Mouse (Mus musculus): ENCODE results near the gene Ankmy1. TPM values are rescaled to one million over a fixed set of nuclear protein-coding genes. Genes with fewer than 3 reads are reported as not detected.

The Ankmy1 gene
- polyA plus RNA-seq, 1 experiment from 2014 or later: 2.4 TPM

DNA sequence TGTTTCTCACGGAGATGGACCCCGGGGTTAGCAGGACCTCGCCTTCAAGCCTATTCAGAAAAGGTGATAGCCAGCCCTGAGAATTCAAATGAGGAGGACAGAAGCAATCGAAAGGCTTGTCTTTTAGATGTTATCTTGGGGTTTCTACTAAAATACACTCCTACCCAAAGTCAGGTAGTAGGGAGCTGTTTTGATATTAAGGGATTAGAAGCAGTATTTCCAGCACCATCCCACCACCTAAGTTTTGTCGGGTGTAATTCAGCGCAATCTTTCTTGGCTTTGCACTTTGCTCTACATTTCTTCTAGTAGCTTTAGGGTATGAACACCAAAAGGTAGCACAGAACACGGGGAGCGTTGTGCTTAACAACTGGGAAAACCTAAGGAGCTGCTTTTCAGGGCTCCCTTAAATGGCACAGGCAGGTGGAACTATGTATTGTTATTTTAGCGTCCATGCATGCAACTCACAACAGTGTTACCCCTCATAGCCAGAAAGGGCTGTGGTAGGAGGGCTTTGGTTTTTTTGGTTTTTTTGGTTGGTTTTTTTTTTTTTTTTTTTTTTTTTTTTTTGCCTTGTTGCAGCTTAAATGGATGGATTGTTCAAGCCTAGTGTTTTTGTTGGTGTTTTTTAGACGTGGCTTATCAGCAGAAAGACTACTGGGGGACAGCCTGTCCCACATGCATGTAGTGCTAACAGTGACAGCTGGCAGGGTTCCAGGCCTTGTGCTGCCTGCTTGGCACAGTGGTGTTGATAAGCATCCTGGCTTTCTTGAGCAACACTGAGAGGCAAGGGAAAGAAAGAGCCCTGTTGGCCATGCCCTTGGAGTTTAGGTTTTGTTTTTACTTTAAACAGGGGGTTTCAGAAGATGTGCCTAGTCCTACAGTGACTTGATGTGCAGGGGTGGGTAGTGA, 32.6 kb upstream of the Ankmy1 start:
- H3K27ac ChIP-seq (ENCODE audit: low read depth, low read length): peak overlapping the region; percentile 95
- no peaks in the 10 kb centered on the region for H3K27me3 ChIP-seq (replicated peaks; ENCODE audit: control insufficient read depth, insufficient read depth, low read length)
- no peaks in the 10 kb centered on the region for H3K9me3 ChIP-seq (replicated peaks; ENCODE audit: control insufficient read depth, low read length)
- DNase-seq (ENCODE audit: low spot score) (peak; percentile 81), ATAC-seq (no peak)
- H3K9ac ChIP-seq (ENCODE audit: low read length): peak overlapping the region; percentile 85
- peak overlapping the region; percentile 90 for H3K4me2 ChIP-seq (ENCODE audit: low read length)
- H3K4me1 ChIP-seq (ENCODE audit: control insufficient read depth, insufficient read depth, low read length): peaks cover 22% of the 10 kb centered on the region
- H3K36me3 ChIP-seq (ENCODE audit: control insufficient read depth, insufficient read depth, low read length): peaks cover 27% of the 10 kb centered on the region
- peak overlapping the region; percentile 77 for H3K4me3 ChIP-seq (ENCODE audit: low read depth, low read length)
- WGBS: 13% methylated on average over 10 of the region's 10 CpGs

DNA sequence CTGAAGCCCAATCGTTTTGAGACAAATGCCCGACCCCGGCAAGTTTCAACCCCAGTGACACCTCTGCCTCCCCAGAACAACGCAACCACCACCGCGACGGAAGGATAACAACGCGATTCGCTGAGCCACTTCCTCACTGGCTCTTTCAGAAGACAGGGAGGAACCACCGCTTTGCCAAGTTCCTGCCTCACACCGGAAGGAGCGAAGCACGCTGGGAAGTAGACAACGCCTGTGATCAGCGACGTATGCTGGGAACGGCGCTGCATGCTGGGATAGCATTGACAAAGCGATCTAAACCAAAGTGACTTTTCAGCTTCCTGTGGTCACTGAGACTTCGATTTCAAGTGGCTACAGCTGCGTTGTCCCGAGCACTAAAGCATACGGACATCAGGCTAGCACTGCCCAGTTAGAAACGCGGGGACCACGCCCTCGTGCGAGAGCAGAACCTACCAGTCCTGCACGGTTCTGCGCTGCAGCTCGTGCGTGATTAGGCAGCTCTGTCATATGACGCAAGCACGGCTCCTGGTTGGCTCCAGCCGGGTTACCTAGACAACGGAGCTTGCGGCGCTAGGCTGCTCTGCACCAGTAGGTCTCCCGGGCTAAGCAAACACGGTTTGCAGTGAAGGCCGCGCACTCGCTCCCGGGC, 31.6 kb upstream of the Ankmy1 start, which contains the start of gene Capn10:
Capn10 (plus strand) TSS at position 195 of the 646 bp plus-strand sequence.
- ATAC-seq (peak; percentile 100), DNase-seq (ENCODE audit: low spot score) (peak; percentile 99)
- Histone ChIP-seq H3K27me3 (replicated peaks; ENCODE audit: control insufficient read depth, insufficient read depth, low read length) (no peaks in the 10 kb centered on the region), H3K4me3 (ENCODE audit: low read depth, low read length) (peak within 1 kb of the TSS; percentile 77), H3K9me3 (replicated peaks; ENCODE audit: control insufficient read depth, low read length) (no peaks in the 10 kb centered on the region), H3K27ac (ENCODE audit: low read depth, low read length) (peak within 1 kb of the TSS; percentile 95), H3K4me1 (ENCODE audit: control insufficient read depth, insufficient read depth, low read length) (peaks cover 22% of the 10 kb centered on the region), H3K9ac (ENCODE audit: low read length) (peak within 1 kb of the TSS; percentile 85), H3K36me3 (ENCODE audit: control insufficient read depth, insufficient read depth, low read length) (peaks cover 16% of the 10 kb centered on the region), H3K4me2 (ENCODE audit: low read length) (peak within 1 kb of the TSS; percentile 90)
- under 1% methylated on average over 45 of the region's 45 CpGs for WGBS

DNA sequence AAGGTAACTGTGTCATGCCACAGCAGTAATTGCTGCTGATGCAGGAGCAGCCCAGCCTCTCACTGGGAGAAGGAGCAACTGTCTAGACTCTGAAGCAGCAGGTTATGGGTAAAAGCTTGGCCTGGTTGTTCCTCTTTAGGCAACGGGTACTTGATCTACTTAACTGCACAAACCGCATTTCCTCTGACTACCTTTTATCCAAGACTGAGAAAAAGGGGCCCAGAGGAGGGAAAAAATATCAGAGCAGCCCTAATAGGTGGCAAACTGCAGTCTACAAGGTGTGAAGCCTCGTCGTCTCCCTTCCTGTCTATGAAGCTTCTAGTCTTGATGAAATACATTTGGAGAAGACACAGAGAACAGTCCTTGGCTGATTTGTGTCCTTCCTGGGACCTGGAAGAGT, 30.9 kb upstream of the Ankmy1 start:
- no peaks in the 10 kb centered on the region for H3K9me3 ChIP-seq (replicated peaks; ENCODE audit: control insufficient read depth, low read length)
- H3K27ac ChIP-seq (ENCODE audit: low read depth, low read length): peak overlapping the region; percentile 95
- H3K9ac ChIP-seq (ENCODE audit: low read length): peak overlapping the region; percentile 85
- H3K27me3 ChIP-seq (replicated peaks; ENCODE audit: control insufficient read depth, insufficient read depth, low read length): no peaks in the 10 kb centered on the region
- H3K4me3 ChIP-seq (ENCODE audit: low read depth, low read length): peak overlapping the region; percentile 77
- peaks cover 10% of the 10 kb centered on the region; the same call in 1 of the 2 replicates for H3K36me3 ChIP-seq (ENCODE audit: control insufficient read depth, insufficient read depth, low read length)
- peak overlapping the region; percentile 90 for H3K4me2 ChIP-seq (ENCODE audit: low read length)
- DNase-seq (ENCODE audit: low spot score) (peak; percentile 10), ATAC-seq (no peak)
- 73% methylated on average over 4 of the region's 4 CpGs for WGBS
- peaks cover 22% of the 10 kb centered on the region for H3K4me1 ChIP-seq (ENCODE audit: control insufficient read depth, insufficient read depth, low read length)

DNA sequence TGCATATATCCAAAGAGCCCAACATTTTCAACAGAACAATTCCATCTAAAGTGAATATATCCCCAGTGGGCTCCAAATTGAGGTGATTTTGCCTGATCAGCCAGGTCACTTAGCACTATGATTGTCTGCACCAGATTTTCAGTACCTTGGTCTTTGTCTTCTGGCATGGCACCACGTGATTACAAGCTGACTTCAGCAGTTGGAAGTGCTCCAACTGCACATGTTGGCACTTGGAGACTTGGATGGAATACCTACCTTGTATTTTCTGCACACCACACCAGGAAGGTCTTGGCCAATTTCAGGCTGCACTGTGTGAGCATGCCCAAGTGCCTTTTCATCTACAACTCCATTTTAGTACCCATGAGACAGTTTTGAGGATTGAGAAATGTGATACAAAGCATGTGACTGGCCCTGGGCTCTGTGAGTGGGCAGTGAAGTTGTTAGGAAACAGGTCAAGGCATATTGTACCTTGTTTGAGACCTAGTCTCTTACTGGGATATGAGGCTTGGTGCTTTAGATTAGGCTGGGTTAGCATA, 27.5 kb upstream of the Ankmy1 start:
- no peak overlapping the region for H3K9ac ChIP-seq (ENCODE audit: low read length)
- peaks cover 7% of the 10 kb centered on the region for H3K4me1 ChIP-seq (ENCODE audit: control insufficient read depth, insufficient read depth, low read length)
- DNase-seq (ENCODE audit: low spot score): no peak
- no peak overlapping the region for H3K4me3 ChIP-seq (ENCODE audit: low read depth, low read length)
- ATAC-seq: no peak
- H3K27ac ChIP-seq (ENCODE audit: low read depth, low read length): no peak overlapping the region
- no peaks in the 10 kb centered on the region for H3K27me3 ChIP-seq (replicated peaks; ENCODE audit: control insufficient read depth, insufficient read depth, low read length)
- WGBS: 19% methylated on average over 1 of the region's 1 CpGs
- H3K9me3 ChIP-seq (replicated peaks; ENCODE audit: control insufficient read depth, low read length): no peaks in the 10 kb centered on the region
- H3K36me3 ChIP-seq (ENCODE audit: control insufficient read depth, insufficient read depth, low read length): no peaks in the 10 kb centered on the region
- H3K4me2 ChIP-seq (ENCODE audit: low read length): no peak overlapping the region

DNA sequence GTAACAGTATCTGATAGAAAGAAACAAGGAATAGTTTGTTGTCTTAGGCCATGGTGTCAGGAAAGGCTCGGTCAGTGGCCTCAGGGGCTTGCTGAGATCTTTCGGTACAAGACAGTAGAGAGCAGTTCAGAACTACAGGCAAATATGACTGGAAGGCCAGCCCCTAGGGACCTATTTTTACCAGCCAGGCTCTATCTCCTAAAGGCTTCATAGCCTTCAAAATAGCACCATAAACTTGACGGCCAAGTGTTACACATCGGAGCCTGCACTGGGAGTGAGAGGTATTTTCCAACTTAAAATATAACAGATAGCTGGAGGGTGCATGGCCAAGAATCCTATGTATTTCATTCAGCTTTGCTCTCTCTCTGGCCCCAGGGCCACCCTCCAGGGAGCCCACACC, 18.8 kb upstream of the Ankmy1 start:
- Histone ChIP-seq H3K4me1 (ENCODE audit: control insufficient read depth, insufficient read depth, low read length) (no peaks in the 10 kb centered on the region), H3K4me3 (ENCODE audit: low read depth, low read length) (no peak overlapping the region), H3K9me3 (replicated peaks; ENCODE audit: control insufficient read depth, low read length) (no peaks in the 10 kb centered on the region), H3K27ac (ENCODE audit: low read depth, low read length) (no peak overlapping the region), H3K9ac (ENCODE audit: low read length) (no peak overlapping the region), H3K36me3 (ENCODE audit: control insufficient read depth, insufficient read depth, low read length) (peaks cover 48% of the 10 kb centered on the region), H3K27me3 (replicated peaks; ENCODE audit: control insufficient read depth, insufficient read depth, low read length) (no peaks in the 10 kb centered on the region), H3K4me2 (ENCODE audit: low read length) (no peak overlapping the region)
- 96% methylated on average over 4 of the region's 4 CpGs for WGBS
- DNase-seq (ENCODE audit: low spot score) (no peak), ATAC-seq (no peak)

DNA sequence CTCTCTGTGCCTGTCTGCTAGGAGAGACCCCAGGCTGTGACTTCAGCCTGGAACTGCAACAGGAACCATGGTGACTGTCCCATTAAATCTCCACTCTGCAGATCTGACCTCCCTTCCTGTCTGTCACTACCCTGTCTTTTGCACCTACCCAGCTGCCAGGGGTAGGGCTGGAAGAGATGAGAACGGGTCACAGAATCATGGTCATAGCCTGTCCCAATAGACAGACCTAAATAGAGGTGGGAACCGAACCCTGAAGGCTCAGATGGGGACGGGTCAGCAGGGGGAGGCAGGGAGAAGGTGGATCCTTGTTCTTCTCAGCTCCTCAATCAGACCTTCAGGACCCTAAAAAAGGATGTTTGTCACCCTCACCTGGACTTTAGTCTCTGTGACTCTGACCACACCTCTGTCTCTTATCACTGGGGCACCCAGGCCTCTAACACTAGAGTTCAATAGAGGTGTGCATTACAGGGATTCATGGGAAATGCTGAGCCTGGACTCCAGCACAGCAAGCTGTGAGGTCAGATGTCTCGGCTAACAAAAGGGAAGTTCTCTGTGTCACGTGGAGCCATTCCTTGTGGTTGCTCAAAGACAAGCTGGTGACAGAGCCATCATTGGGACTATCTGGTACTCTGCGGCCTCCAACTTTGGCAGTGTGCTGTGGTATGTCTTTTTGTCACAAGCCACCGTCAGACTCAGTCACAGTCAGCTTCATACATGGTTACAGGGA, 17.9 kb upstream of the Ankmy1 start:
- Histone ChIP-seq H3K27me3 (replicated peaks; ENCODE audit: control insufficient read depth, insufficient read depth, low read length) (no peaks in the 10 kb centered on the region), H3K27ac (ENCODE audit: low read depth, low read length) (no peak overlapping the region), H3K4me1 (ENCODE audit: control insufficient read depth, insufficient read depth, low read length) (no peaks in the 10 kb centered on the region), H3K36me3 (ENCODE audit: control insufficient read depth, insufficient read depth, low read length) (peaks cover 56% of the 10 kb centered on the region), H3K9me3 (replicated peaks; ENCODE audit: control insufficient read depth, low read length) (no peaks in the 10 kb centered on the region), H3K4me3 (ENCODE audit: low read depth, low read length) (no peak overlapping the region), H3K4me2 (ENCODE audit: low read length) (no peak overlapping the region), H3K9ac (ENCODE audit: low read length) (no peak overlapping the region)
- ATAC-seq (no peak), DNase-seq (ENCODE audit: low spot score) (no peak)
- WGBS: 89% methylated on average over 7 of the region's 7 CpGs

DNA sequence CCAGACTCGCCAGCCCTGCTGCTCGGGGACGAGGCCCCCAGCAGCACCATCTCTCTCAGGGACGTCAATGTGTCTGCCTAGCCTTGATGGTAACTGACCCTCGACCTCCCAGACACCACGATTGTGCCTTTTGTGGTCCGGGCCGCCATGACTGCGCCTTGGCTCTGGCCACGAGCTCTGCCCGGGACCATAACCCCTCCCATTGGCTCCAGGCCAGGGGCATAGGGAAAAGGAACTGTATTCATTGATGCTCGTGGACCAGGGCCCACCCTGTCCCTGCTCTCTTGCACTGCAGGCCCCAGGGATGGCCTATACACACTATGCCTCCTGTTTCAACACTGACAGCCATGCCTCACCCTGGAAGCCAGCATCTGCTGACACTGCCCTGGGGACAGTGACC, 17.1 kb upstream of the Ankmy1 start:
- no peak for DNase-seq (ENCODE audit: low spot score)
- Histone ChIP-seq H3K27ac (ENCODE audit: low read depth, low read length) (no peak overlapping the region), H3K36me3 (ENCODE audit: control insufficient read depth, insufficient read depth, low read length) (peaks cover 65% of the 10 kb centered on the region), H3K4me2 (ENCODE audit: low read length) (no peak overlapping the region), H3K4me1 (ENCODE audit: control insufficient read depth, insufficient read depth, low read length) (no peaks in the 10 kb centered on the region), H3K4me3 (ENCODE audit: low read depth, low read length) (no peak overlapping the region), H3K9ac (ENCODE audit: low read length) (no peak overlapping the region), H3K27me3 (replicated peaks; ENCODE audit: control insufficient read depth, insufficient read depth, low read length) (no peaks in the 10 kb centered on the region), H3K9me3 (replicated peaks; ENCODE audit: control insufficient read depth, low read length) (no peaks in the 10 kb centered on the region)
- ATAC-seq: no peak
- 74% methylated on average over 12 of the region's 12 CpGs for WGBS

DNA sequence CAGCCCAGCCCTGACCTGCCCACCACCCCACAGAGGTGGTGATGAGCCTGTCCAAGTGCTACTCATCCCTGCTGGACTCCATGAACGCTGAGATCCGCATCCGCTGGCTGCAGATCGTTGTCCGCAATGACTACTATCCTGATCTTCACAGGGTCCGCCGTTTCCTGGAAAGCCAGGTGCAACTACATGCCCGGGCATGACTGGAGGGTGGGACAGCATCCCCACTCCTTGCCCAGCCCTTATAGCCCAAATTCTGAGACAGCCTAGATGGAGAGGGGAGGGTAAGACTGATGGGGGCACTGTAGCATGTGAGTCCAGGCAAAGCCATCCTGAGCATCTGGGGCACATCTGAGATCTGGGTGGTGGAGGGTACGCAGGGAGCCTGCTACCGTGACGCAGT, 16.4 kb upstream of the Ankmy1 start:
- no peak for ATAC-seq

More for the DNA sequence above, 16.4 kb upstream of the Ankmy1 start:
- WGBS: 97% methylated on average over 11 of the region's 11 CpGs
- Histone ChIP-seq H3K4me3 (ENCODE audit: low read depth, low read length) (no peak overlapping the region), H3K36me3 (ENCODE audit: control insufficient read depth, insufficient read depth, low read length) (peaks cover 71% of the 10 kb centered on the region), H3K9me3 (replicated peaks; ENCODE audit: control insufficient read depth, low read length) (no peaks in the 10 kb centered on the region), H3K27me3 (replicated peaks; ENCODE audit: control insufficient read depth, insufficient read depth, low read length) (no peaks in the 10 kb centered on the region), H3K4me1 (ENCODE audit: control insufficient read depth, insufficient read depth, low read length) (no peaks in the 10 kb centered on the region), H3K4me2 (ENCODE audit: low read length) (no peak overlapping the region), H3K27ac (ENCODE audit: low read depth, low read length) (0 out of 2 replicates have a peak overlapping the region, but pooled peaks have one; percentile 9), H3K9ac (ENCODE audit: low read length) (no peak overlapping the region)
- DNase-seq (ENCODE audit: low spot score): no peak
